Mouse (Mus musculus) CH12.LX (cell line): Measurements from ENCODE around the gene Klhl36. TPM values are rescaled to one million over a fixed set of nuclear protein-coding genes. Genes with fewer than 3 reads are reported as not detected.

Source experiments
- DNase-seq: peaks from one replicate; pipeline ENCODE4 v3.0.0-alpha.2; 2013; ENCODE audit errors: extremely low read depth
- H3K27ac ChIP-seq: 2 replicates; pipeline ENCODE4 v1.5.1; 2012; ENCODE audit warnings: low read depth, mild to moderate bottlenecking, control low read depth, moderate library complexity; ENCODE audit not compliant: insufficient read depth
- H3K27me3 ChIP-seq: replicated peaks from 2 replicates; pipeline ENCODE3; 2012; ENCODE audit warnings: inconsistent platforms
- H3K36me3 ChIP-seq, 2 experiments: replicated peaks in 1 of 2; 2 replicates each; pipeline versions ENCODE3 to v1.6.1; 2012; ENCODE audit warnings: inconsistent platforms in 1 of 2, low read length in 1 of 2, mild to moderate bottlenecking in 1 of 2, mixed read lengths in 1 of 2, moderate library complexity in 1 of 2; ENCODE audit not compliant: control insufficient read depth in 1 of 2, insufficient read depth in 1 of 2
- H3K4me1 ChIP-seq, 2 experiments: 2 replicates each; pipeline ENCODE4 v1.6.1; 2012; ENCODE audit warnings: inconsistent platforms in 1 of 2, moderate library complexity in 1 of 2; ENCODE audit not compliant: insufficient read depth in 2 of 2, control insufficient read depth in 1 of 2
- H3K4me2 ChIP-seq: 2 replicates; pipeline ENCODE4 v1.6.1; 2012; ENCODE audit warnings: low read depth, mild to moderate bottlenecking, control low read depth; ENCODE audit not compliant: poor library complexity, insufficient read depth, severe bottlenecking
- H3K4me3 ChIP-seq, 3 experiments: fragments of 150-350 bp in 1 of 3; sonication (generic) in 1 of 3; replicated peaks in 1 of 3; 2 replicates each; pipeline versions ENCODE3 to v1.5.1; 2011 to 2012; ENCODE audit warnings: low read depth in 2 of 3, low read length in 2 of 3, mild to moderate bottlenecking in 2 of 3, moderate library complexity in 2 of 3, control low read depth in 1 of 3, improper control_type of control experiment in 1 of 3, inconsistent platforms in 1 of 3, mixed read lengths in 1 of 3; ENCODE audit not compliant: poor library complexity in 1 of 3
- H3K79me2 ChIP-seq: replicated peaks from 2 replicates; pipeline ENCODE4 v1.6.1; 2012; ENCODE audit warnings: mild to moderate bottlenecking, moderate library complexity; ENCODE audit not compliant: control insufficient read depth, poor library complexity, insufficient read depth, severe bottlenecking; ENCODE audit errors: extremely low read depth
- H3K9ac ChIP-seq: 2 replicates; pipeline ENCODE4 v1.6.1; 2012; ENCODE audit warnings: low read depth, mild to moderate bottlenecking, control low read depth, moderate library complexity; ENCODE audit not compliant: insufficient read depth
- H3K9me3 ChIP-seq: replicated peaks from 2 replicates; pipeline ENCODE3; 2012; ENCODE audit warnings: low read length, inconsistent platforms, mixed read lengths
- BHLHE40 ChIP-seq: IDR thresholded peaks from 2 replicates; pipeline ENCODE4 v1.6.1; 2011; ENCODE audit warnings: mild to moderate bottlenecking, low read depth, low read length, improper control_type of control experiment
- CHD1 ChIP-seq: IDR thresholded peaks from 2 replicates; pipeline ENCODE4 v1.6.1; 2012; ENCODE audit warnings: low read depth, low read length, improper control_type of control experiment, inconsistent platforms
- CTCF ChIP-seq, 2 experiments: IDR thresholded peaks in 1 of 2; conservative IDR thresholded peaks in 1 of 2; 2 replicates each; pipeline ENCODE4 v1.5.1; 2011 to 2012; ENCODE audit warnings: low read depth in 2 of 2, low read length in 2 of 2, improper control_type of control experiment in 1 of 2, inconsistent platforms in 1 of 2, mild to moderate bottlenecking in 1 of 2, moderate library complexity in 1 of 2
- ELF1 ChIP-seq: IDR thresholded peaks from 2 replicates; pipeline ENCODE4 v1.6.1; 2014; ENCODE audit warnings: low read depth, mild to moderate bottlenecking, inconsistent platforms, low read length, improper control_type of control experiment
- GABPA ChIP-seq: IDR thresholded peaks from 2 replicates; pipeline ENCODE4 v1.6.1; 2012; ENCODE audit warnings: low read depth, low read length, improper control_type of control experiment, inconsistent platforms; ENCODE audit not compliant: insufficient replicate concordance
- JUN ChIP-seq: IDR thresholded peaks from 2 replicates; pipeline ENCODE4 v1.6.1; 2011; ENCODE audit warnings: low read depth, mild to moderate bottlenecking, low read length, improper control_type of control experiment, moderate library complexity; ENCODE audit not compliant: insufficient read depth
- KAT2A ChIP-seq: IDR thresholded peaks from 2 replicates; pipeline ENCODE4 v1.6.1; 2012; ENCODE audit warnings: low read length, improper control_type of control experiment, inconsistent platforms; ENCODE audit not compliant: insufficient replicate concordance
- MAFK ChIP-seq: IDR thresholded peaks from 2 replicates; pipeline ENCODE4 v1.6.1; 2011; ENCODE audit warnings: low read length, improper control_type of control experiment; ENCODE audit not compliant: insufficient replicate concordance
- MAX ChIP-seq: IDR thresholded peaks from 2 replicates; pipeline ENCODE4 v1.6.1; 2011; ENCODE audit warnings: low read length, improper control_type of control experiment
- MXI1 ChIP-seq: IDR thresholded peaks from 2 replicates; pipeline ENCODE4 v1.6.1; 2011; ENCODE audit warnings: mild to moderate bottlenecking, low read depth, low read length, improper control_type of control experiment
- MYC ChIP-seq: IDR thresholded peaks from 2 replicates; pipeline ENCODE4 v1.6.1; 2011; ENCODE audit warnings: low read depth, mild to moderate bottlenecking, improper control_type of control experiment, low read length
- POLR2A ChIP-seq: IDR thresholded peaks from 2 replicates; pipeline ENCODE4 v1.6.1; 2011; ENCODE audit warnings: low read depth, mild to moderate bottlenecking, improper control_type of control experiment, low read length
- POLR2AphosphoS2 ChIP-seq: IDR thresholded peaks from 2 replicates; pipeline ENCODE4 v1.6.1; 2011; ENCODE audit warnings: low read depth, low read length, improper control_type of control experiment
- SMC3 ChIP-seq: IDR thresholded peaks from 2 replicates; pipeline ENCODE4 v1.6.1; 2011; ENCODE audit warnings: low read depth, low read length, improper control_type of control experiment
- TBP ChIP-seq: conservative IDR thresholded peaks from 2 replicates; pipeline ENCODE4 v1.6.1; 2011; ENCODE audit warnings: low read depth, low read length, improper control_type of control experiment
- TCF12 ChIP-seq: IDR thresholded peaks from 2 replicates; pipeline ENCODE4 v1.6.1; 2014; ENCODE audit warnings: low read depth, mild to moderate bottlenecking, inconsistent platforms, low read length, improper control_type of control experiment
- USF1 ChIP-seq: IDR thresholded peaks from 2 replicates; pipeline ENCODE4 v1.6.1; 2014; ENCODE audit warnings: low read depth, mild to moderate bottlenecking, inconsistent platforms, low read length, improper control_type of control experiment
- USF2 ChIP-seq: conservative IDR thresholded peaks from 2 replicates; pipeline ENCODE4 v1.6.1; 2011; ENCODE audit warnings: low read depth, low read length, improper control_type of control experiment
- ZC3H11A ChIP-seq: IDR thresholded peaks from 2 replicates; pipeline ENCODE4 v1.6.1; 2012; ENCODE audit warnings: low read depth, mild to moderate bottlenecking, inconsistent platforms, low read length, improper control_type of control experiment
- ZKSCAN1 ChIP-seq: IDR thresholded peaks from 2 replicates; pipeline ENCODE4 v1.6.1; 2012; ENCODE audit warnings: low read depth, inconsistent platforms, low read length, improper control_type of control experiment, borderline replicate concordance
- dilution Hi-C: fragments of 300-500 bp; cut with MboI; formaldehyde crosslinking; loops from 2 replicates; pipeline ENCODE4 v1.14.3; 2020; ENCODE audit warnings: low sequenced_read_pairs; ENCODE audit not compliant: extremely low pct_unique_long_range_greater_than_20kb, extremely low pct_ligation_motif_present
- in situ Hi-C: fragments of 300-500 bp; cut with MboI; formaldehyde crosslinking; loops from 3 replicates; pipeline ENCODE4 v1.14.3; 2019; ENCODE audit warnings: low sequenced_read_pairs, low pct_ligation_motif_present, low pct_unique_long_range_greater_than_20kb, mixed read lengths
- polyA plus RNA-seq: library from polyadenylated mRNA; unstranded; fragments of >175 nt; gene quantifications from 2 replicates; pipeline ENCODE4 v1.2.1, GENCODE M21; 2012; ENCODE audit warnings: low read depth; ENCODE audit not compliant: insufficient read length
- total RNA-seq, 2 experiments: library from RNA; depleted of rRNA; stranded (reverse); fragments of 300-350 nt in 1 of 2; fragments of >200 nt in 1 of 2; gene quantifications; 2 replicates each; pipeline ENCODE4 v1.2.3; 2012 to 2014

Klhl36 gene
- total and polyA plus RNA-seq, 3 experiments = 3.0 to 7.9 (median 3.1) TPM

- peaks cover 8 to 32% of the 10 kb centered on the region in 2 experiments for H3K4me1 ChIP-seq
- no peak overlapping the region for H3K4me3 ChIP-seq
- H3K9ac ChIP-seq = no peak overlapping the region
- H3K36me3 ChIP-seq = peaks cover 0 to 81% of the 10 kb centered on the region in 2 experiments
- H3K79me2 ChIP-seq = no peaks in the 10 kb centered on the region
- dilution Hi-C loops (no loop called here), in situ Hi-C loops (no loop called here)
- no peak overlapping the region for H3K27ac ChIP-seq
- peaks cover 2% of the 10 kb centered on the region for H3K9me3 ChIP-seq
- TF ChIP-seq CTCF (conservative IDR thresholded peaks at IDR 0.05 in 1 of 2, IDR thresholded peaks at IDR 0.05 in 1 of 2; ENCODE audit: low read depth in 2 of 2, low read length in 2 of 2) (no peak), TCF12 (no peak), JUN (no peak), SMC3 (no peak), ZKSCAN1 (no peak), MAX (no peak), KAT2A (no peak), ELF1 (no peak), ZC3H11A (no peak), POLR2AphosphoS2 (no peak), USF1 (no peak), POLR2A (no peak), MYC (no peak), GABPA (no peak), MAFK (no peak), BHLHE40 (no peak), USF2 (no peak), TBP (no peak), MXI1 (no peak), CHD1 (no peak)
- DNase-seq = no peak
- H3K4me2 ChIP-seq = no peak overlapping the region
- no peaks in the 10 kb centered on the region for H3K27me3 ChIP-seq
Observed at GRCm38 (mm10) chr8:119821691-119822090, 40.4 kb upstream of the Klhl36 start.

GRCm38 (mm10) chr8:119823278-119823677 lies 38.8 kb upstream of the Klhl36 start:
- Histone ChIP-seq H3K4me3 (no peak overlapping the region), H3K27me3 (no peaks in the 10 kb centered on the region), H3K9ac (no peak overlapping the region), H3K36me3 (peaks cover 0 to 74% of the 10 kb centered on the region in 2 experiments), H3K9me3 (peaks cover 2% of the 10 kb centered on the region), H3K27ac (no peak overlapping the region), H3K4me2 (no peak overlapping the region), H3K79me2 (no peaks in the 10 kb centered on the region), H3K4me1 (peaks cover 14 to 35% of the 10 kb centered on the region in 2 experiments)
- in situ Hi-C loops (no loop called here), dilution Hi-C loops (no loop called here)
- DNase-seq = no peak
- TF ChIP-seq POLR2A = no peak
